Mouse (Mus musculus): ENCODE measurements around the gene Xpnpep3. TPM values are rescaled to one million over a fixed set of nuclear protein-coding genes. Genes with fewer than 3 reads are reported as not detected.

Gene Xpnpep3
- polyA plus RNA-seq, 1 experiment: 0.21 TPM

- Histone ChIP-seq H3K4me3 (replicated peaks) (no peak overlapping the region), H3K9me3 (no peaks in the 10 kb centered on the region), H3K36me3 (replicated peaks; ENCODE audit: low read length) (no peaks in the 10 kb centered on the region), H3K27me3 (replicated peaks) (no peaks in the 10 kb centered on the region), H3K4me1 (peaks cover 11% of the 10 kb centered on the region)
- TF ChIP-seq FLI1 (IDR thresholded peaks at IDR 0.05; ENCODE audit: low read length) (no peak), GATA1 (IDR thresholded peaks at IDR 0.05; ENCODE audit: borderline replicate concordance, low read length) (no peak)
Observed at GRCm38 (mm10) chr15:81503466-81503865, 103.5 kb downstream of the Xpnpep3 start.

DNA sequence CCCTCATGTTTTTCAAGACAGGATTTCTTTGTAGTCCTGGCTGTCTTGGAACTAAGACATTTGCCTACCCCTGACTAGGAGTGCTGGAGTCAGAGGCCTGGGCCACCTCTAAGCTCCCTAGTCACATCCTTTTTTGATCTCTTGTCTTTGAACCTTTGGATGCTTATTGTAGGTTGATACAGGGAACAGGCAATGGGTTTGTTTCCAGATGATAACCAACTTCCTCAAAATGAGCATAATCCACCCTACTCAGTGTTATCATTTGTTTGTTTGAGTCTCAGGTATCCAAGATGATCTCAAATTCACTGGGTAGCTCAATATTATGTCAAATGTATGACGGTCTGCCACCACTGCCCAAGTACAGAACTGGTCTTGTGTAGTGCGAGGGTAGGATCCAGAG, 104.1 kb downstream of the Xpnpep3 start:
- H3K4me1 ChIP-seq: peaks cover 11% of the 10 kb centered on the region
- H3K9me3 ChIP-seq: no peaks in the 10 kb centered on the region
- TF ChIP-seq GATA1 (IDR thresholded peaks at IDR 0.05; ENCODE audit: borderline replicate concordance, low read length) (no peak), FLI1 (IDR thresholded peaks at IDR 0.05; ENCODE audit: low read length) (no peak)
- no peaks in the 10 kb centered on the region for H3K27me3 ChIP-seq (replicated peaks)
- no peak overlapping the region for H3K4me3 ChIP-seq (replicated peaks)
- no peaks in the 10 kb centered on the region for H3K36me3 ChIP-seq (replicated peaks; ENCODE audit: low read length)

Other genes with a start within 250 kb of the Xpnpep3 start
- 138 and 254 TPM in 2 replicates for gene Mrtfa, start 209.4 kb upstream of the Xpnpep3 start, polyA plus RNA-seq (2012; ENCODE audit: insufficient read depth, low replicate concordance)
- gene Mchr1, start 164.6 kb upstream of the Xpnpep3 start, polyA plus RNA-seq (2012; ENCODE audit: insufficient read depth, low replicate concordance): not detected in 2 replicates
- gene Slc25a17, start 39.3 kb upstream of the Xpnpep3 start, polyA plus RNA-seq (2012; ENCODE audit: insufficient read depth, low replicate concordance): 3.7 TPM in 1 of 2 replicates, not detected in the other
- gene St13, start 61 bp upstream of the Xpnpep3 start, polyA plus RNA-seq (2012; ENCODE audit: insufficient read depth, low replicate concordance): 33.7 and 151 TPM in 2 replicates
- gene Dnajb7, start 8.2 kb downstream of the Xpnpep3 start, polyA plus RNA-seq (2012; ENCODE audit: insufficient read depth, low replicate concordance): not detected in 2 replicates
- gene Rbx1, start 66.2 kb downstream of the Xpnpep3 start, polyA plus RNA-seq (2012; ENCODE audit: insufficient read depth, low replicate concordance): 14.1 and 67.6 TPM in 2 replicates
- 8.5 and 14.3 TPM in 2 replicates for gene Ep300, start 185.2 kb downstream of the Xpnpep3 start, polyA plus RNA-seq (2012; ENCODE audit: insufficient read depth, low replicate concordance)

All from megakaryocyte, embryonic 14.5 days (primary cell).